Mouse (Mus musculus): Measurements from ENCODE around the gene Mark3.

The Mark3 gene

GRCm38 (mm10) chr12:111677882-111678669 lies 103.8 kb downstream of the Mark3 start, which contains the start of gene Trmt61a:
TSS of gene Trmt61a (plus strand) at chr12:111678105.
- peak; percentile 88 to 92 for DNase-seq

GRCm38 (mm10) chr12:111678670-111678933 lies 104.3 kb downstream of the Mark3 start:
- DNase-seq = no peak

GRCm38 (mm10) chr12:111678997-111679396 lies 104.7 kb downstream of the Mark3 start:
- DNase-seq = no peak

- no peak for DNase-seq
Measured at GRCm38 (mm10) chr12:111680661-111681060, 106.3 kb downstream of the Mark3 start.

GRCm38 (mm10) chr12:111681305-111681704 lies 107.0 kb downstream of the Mark3 start:
- no peak for DNase-seq

GRCm38 (mm10) chr12:111682003-111682402 lies 107.7 kb downstream of the Mark3 start:
- no peak for DNase-seq

- no peak for DNase-seq
Measured at GRCm38 (mm10) chr12:111682806-111683205, 108.5 kb downstream of the Mark3 start.

GRCm38 (mm10) chr12:111686390-111686789 lies 112.1 kb downstream of the Mark3 start:
- no peak for DNase-seq

- peak; percentile 75 to 78 for DNase-seq
Measured at GRCm38 (mm10) chr12:111687350-111688068, 113.2 kb downstream of the Mark3 start.

GRCm38 (mm10) chr12:111688069-111688428 lies 113.7 kb downstream of the Mark3 start:
- DNase-seq = peak; percentile 51 to 53

- DNase-seq = peak; percentile 55 to 58
Measured at GRCm38 (mm10) chr12:111689426-111689825, 115.1 kb downstream of the Mark3 start.

- no peak for DNase-seq
Measured at GRCm38 (mm10) chr12:111691346-111691872, 117.1 kb downstream of the Mark3 start.

GRCm38 (mm10) chr12:111692899-111693298 lies 118.6 kb downstream of the Mark3 start:
- DNase-seq = no peak

GRCm38 (mm10) chr12:111693341-111694270 lies 119.3 kb downstream of the Mark3 start:
- DNase-seq = peak; percentile 50 to 57

- peak in 1 of 2 experiments; percentile 40 for DNase-seq
Measured at GRCm38 (mm10) chr12:111694271-111694781, 120.0 kb downstream of the Mark3 start.

- peak; percentile 45 to 48 for DNase-seq
Measured at GRCm38 (mm10) chr12:111694880-111695804, 120.8 kb downstream of the Mark3 start.

GRCm38 (mm10) chr12:111696239-111696638 lies 121.9 kb downstream of the Mark3 start:
- DNase-seq = peak; percentile 83 to 89

- DNase-seq = no peak
Measured at GRCm38 (mm10) chr12:111697708-111698107, 123.4 kb downstream of the Mark3 start.

GRCm38 (mm10) chr12:111698346-111698913 lies 124.1 kb downstream of the Mark3 start:
- DNase-seq = peak; percentile 73 to 74

- no peak for DNase-seq
Measured at GRCm38 (mm10) chr12:111699542-111699941, 125.2 kb downstream of the Mark3 start.

- DNase-seq = no peak
Measured at GRCm38 (mm10) chr12:111700920-111701458, 126.7 kb downstream of the Mark3 start.

Measured in cerebellum, adult 18-20 months (tissue).